Mouse (Mus musculus): ENCODE measurements around the gene Trim24.

DNA sequence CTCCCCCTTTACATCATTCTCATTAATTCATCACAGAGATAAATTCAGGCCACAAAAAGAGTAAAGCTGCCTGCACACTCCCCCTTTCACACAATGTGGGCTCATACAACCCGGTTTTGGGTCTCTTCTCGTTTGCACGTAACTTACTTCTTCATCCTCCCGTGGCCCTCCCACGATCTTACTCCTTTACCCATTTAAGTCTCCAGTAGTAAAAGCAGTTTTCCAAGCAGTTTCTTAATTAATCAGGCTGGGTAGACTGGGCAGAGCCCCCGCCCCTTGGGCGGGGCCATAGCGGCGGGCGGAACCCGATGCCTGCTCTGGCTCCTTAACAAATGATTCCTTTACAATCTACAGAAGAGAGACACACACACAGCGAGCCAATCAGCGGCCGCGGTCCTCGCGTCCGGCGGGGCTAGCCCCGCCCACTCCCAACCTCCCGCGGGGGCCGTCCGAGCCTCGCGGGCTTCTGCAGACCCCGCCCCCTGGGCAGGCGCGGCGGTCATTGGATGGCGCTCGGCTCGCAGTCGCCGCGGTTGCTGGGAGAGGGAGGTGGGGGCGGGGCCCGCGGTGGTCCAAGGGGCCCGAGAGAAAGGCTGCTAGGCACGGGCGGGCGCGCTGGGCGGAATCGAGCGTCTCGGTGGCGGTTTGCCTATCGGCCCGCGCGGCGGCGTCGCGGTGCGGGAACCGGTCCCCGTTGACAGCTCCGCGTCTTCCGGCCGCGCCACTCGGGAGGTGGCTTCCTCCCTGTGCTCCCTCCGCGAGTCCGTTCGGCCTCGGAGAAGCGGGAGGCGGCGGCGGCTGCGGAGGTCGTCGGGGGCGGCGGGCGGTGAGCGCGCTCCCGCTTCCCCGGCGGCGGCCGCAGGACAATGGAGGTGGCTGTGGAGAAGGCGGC is at the start of gene Trim24:
- TF ChIP-seq CTCF (IDR thresholded peaks at IDR 0.05; ENCODE audit: extremely low read depth, insufficient read length, insufficient replicate concordance, low read depth, low read length), result no peak
- TF ChIP-seq POLR2A (IDR thresholded peaks at IDR 0.05; ENCODE audit: low read depth, low read length), result peak; percentile 49; the same call in 1 of the 2 replicates
